Mouse (Mus musculus) hindbrain, embryonic 12.5 days (tissue): Measurements from ENCODE around the gene Plekha5. TPM values are rescaled to one million over a fixed set of nuclear protein-coding genes. Genes with fewer than 3 reads are reported as not detected.
"Not testable (repeated sequence)": the region's sequence is repeated elsewhere in the genome, so short reads cannot be mapped to it uniquely, and the experiment has no call there.

Experiments used
- ATAC-seq: fragments of 200-750 bp; cut with Nextera tagmentation; 2 replicates; pipeline ENCODE4 v1.8.0; 2017; ENCODE audit warnings: moderate TSS enrichment; ENCODE audit not compliant: low FRiP score
- H3K27ac ChIP-seq: fragments of 300-500 bp; sonication (generic); 2 replicates; pipeline ENCODE4 v1.5.1; 2016; ENCODE audit warnings: mild to moderate bottlenecking
- H3K27me3 ChIP-seq: fragments of 300-500 bp; sonication (generic); 2 replicates; pipeline ENCODE4 v1.6.1; 2016; ENCODE audit warnings: mild to moderate bottlenecking
- H3K36me3 ChIP-seq: fragments of 300-500 bp; sonication (generic); 2 replicates; pipeline ENCODE4 v1.6.1; 2016; ENCODE audit warnings: mild to moderate bottlenecking
- H3K4me1 ChIP-seq: fragments of 300-500 bp; sonication (generic); 2 replicates; pipeline ENCODE4 v1.6.1; 2016
- H3K4me2 ChIP-seq: fragments of 300-500 bp; sonication (generic); replicated peaks from 2 replicates; pipeline ENCODE4 v1.6.1; 2016; ENCODE audit warnings: mild to moderate bottlenecking
- H3K4me3 ChIP-seq: fragments of 300-500 bp; sonication (generic); 2 replicates; pipeline ENCODE4 v1.5.1; 2016; ENCODE audit warnings: mild to moderate bottlenecking
- H3K9ac ChIP-seq: fragments of 300-500 bp; sonication (generic); 2 replicates; pipeline ENCODE4 v1.6.1; 2016; ENCODE audit warnings: mild to moderate bottlenecking, moderate library complexity
- H3K9me3 ChIP-seq: fragments of 300-500 bp; sonication (generic); replicated peaks from 2 replicates; pipeline ENCODE4 v1.6.1; 2016; ENCODE audit warnings: mild to moderate bottlenecking
- WGBS: fragments of 180-500 bp; shearing (Covaris S2); methylation state at CpG from one replicate; pipeline ENCODE4 v1.1.7; 2016; 5-methylcytosine and 5-hydroxymethylcytosine counted together
- polyA plus RNA-seq: library from polyadenylated mRNA; unstranded; fragments of >200 nt; fragmentation: Nextera tagmentation; extraction: Ambion mirVana; gene quantifications from 2 replicates; pipeline ENCODE4 v1.2.1, GENCODE M21; 2016

Plekha5 gene
- polyA plus RNA-seq, 1 experiment from 2014 or later = 49.4 TPM

DNA sequence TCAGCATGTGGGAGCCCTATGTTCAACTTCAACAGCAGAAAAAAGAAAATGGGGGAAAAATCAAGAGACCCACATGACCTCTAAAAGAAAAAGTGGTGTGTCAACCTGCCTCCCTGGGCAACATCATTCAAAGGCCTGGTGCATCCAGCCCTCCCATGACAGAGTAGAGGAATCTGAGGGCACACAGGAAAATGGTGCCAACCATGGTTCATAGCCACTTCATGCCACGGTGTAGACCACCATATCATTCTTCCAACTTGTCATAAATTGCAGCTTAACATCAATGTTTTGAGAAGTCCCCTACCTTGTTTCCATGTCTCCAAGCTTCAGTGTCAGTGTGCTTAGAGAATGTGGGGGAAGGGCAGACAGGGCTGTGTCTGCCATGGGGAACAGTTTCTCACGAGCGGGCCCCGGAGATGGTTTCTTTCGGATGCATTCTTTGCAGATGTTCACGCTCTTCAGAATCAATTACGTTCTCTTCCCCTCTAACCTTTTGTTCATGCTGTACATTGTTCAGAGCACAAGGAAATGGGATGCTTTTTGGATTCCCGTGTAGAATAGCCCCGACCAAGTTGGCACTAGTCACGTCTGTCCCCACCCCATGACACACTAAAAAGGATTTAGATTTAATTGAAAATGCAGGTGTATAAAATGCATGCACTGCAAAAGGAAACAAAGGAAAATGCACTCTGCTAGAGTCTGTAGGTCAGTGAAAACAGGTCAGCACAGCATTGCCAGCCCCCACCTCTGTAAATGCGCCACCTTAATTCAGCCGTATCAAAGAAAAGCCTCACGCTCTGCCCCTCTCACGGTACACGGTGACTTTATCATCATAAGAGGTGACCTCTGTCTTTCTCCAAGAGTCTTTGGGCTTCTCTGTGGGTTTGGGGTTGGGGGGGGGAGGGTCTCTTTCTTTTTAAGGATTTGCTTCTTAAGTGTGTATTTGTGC lies 173.8 kb downstream of the Plekha5 start:
- Histone ChIP-seq H3K4me2 (no peak overlapping the region), H3K9me3 (no peaks in the 10 kb centered on the region), H3K9ac (no peak overlapping the region), H3K4me1 (peaks cover 8% of the 10 kb centered on the region; the same call in 1 of the 2 replicates), H3K4me3 (no peak overlapping the region), H3K36me3 (peaks cover 42% of the 10 kb centered on the region), H3K27ac (no peak overlapping the region; the same call in 1 of the 2 replicates), H3K27me3 (no peaks in the 10 kb centered on the region)
- ATAC-seq = peak; percentile 42; the same call in 1 of the 2 replicates
- 53% methylated on average over 15 of the region's 15 CpGs for WGBS

DNA sequence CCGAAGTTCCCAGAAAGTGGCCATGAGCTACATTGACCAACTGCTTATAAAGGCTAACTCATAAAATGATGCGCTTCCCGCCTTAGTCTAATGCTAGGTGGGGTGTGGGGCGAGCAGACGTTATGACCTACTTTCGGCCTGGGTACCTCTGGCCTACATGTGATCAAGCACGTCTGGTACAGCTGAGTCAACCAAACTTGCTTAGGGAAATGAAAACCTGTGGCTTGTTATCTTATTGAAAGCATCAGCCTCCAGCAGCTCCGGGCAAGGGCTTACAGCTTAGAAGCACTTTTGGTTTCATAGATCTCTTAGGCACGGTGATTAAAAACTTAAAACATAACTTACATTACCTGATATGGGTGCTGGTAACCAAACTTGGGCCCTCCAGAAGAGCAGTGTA lies 174.7 kb downstream of the Plekha5 start:
- ATAC-seq = no peak
- no peak overlapping the region for H3K27ac ChIP-seq

DNA sequence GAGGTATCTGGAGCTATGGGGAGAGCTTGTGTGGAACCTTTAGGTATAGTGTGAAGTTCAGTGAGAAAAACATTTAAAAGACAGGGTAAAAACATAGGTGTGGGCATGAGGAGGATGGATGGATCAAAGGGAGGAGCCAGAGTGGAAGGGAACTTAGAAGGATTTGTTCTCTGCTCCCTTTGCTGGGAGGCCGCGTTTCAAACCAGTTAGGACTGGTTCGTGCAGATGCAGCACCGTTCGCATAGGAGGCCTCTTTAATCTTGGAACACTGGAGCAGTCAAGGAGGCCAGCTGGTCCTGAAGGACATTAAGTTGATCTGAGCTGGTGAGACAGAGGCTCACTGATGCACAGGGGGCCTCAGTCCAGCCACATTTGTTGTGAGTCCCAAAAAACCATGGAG lies 175.5 kb downstream of the Plekha5 start:
- peaks cover 18% of the 10 kb centered on the region for H3K4me1 ChIP-seq
- no peak overlapping the region for H3K4me3 ChIP-seq
- WGBS = 91% methylated on average over 5 of the region's 5 CpGs
- H3K27ac ChIP-seq = no peak overlapping the region
- no peaks in the 10 kb centered on the region for H3K27me3 ChIP-seq
- ATAC-seq = no peak
- H3K9me3 ChIP-seq = no peaks in the 10 kb centered on the region
- peaks cover 26% of the 10 kb centered on the region for H3K36me3 ChIP-seq
- no peak overlapping the region for H3K4me2 ChIP-seq
- no peak overlapping the region for H3K9ac ChIP-seq

More for the DNA sequence above, 174.7 kb downstream of the Plekha5 start:
- H3K4me1 ChIP-seq = peaks cover 15% of the 10 kb centered on the region
- no peak overlapping the region for H3K4me3 ChIP-seq
- H3K9me3 ChIP-seq = no peaks in the 10 kb centered on the region
- H3K9ac ChIP-seq = no peak overlapping the region
- H3K36me3 ChIP-seq = peaks cover 34% of the 10 kb centered on the region
- no peak overlapping the region for H3K4me2 ChIP-seq
- H3K27me3 ChIP-seq = no peaks in the 10 kb centered on the region
- 93% methylated on average over 9 of the region's 9 CpGs for WGBS

- not testable (repeated sequence) for H3K27ac ChIP-seq, H3K4me2 ChIP-seq, H3K9me3 ChIP-seq, H3K9ac ChIP-seq, H3K4me3 ChIP-seq, ATAC-seq, H3K27me3 ChIP-seq
- H3K4me1 ChIP-seq = peaks cover 18% of the 10 kb centered on the region
- WGBS = 94% methylated on average over 8 of the region's 8 CpGs
- H3K36me3 ChIP-seq = peaks cover 17% of the 10 kb centered on the region
Observed at GRCm38 (mm10) chr6:140600671-140601070, 176.8 kb downstream of the Plekha5 start.

DNA sequence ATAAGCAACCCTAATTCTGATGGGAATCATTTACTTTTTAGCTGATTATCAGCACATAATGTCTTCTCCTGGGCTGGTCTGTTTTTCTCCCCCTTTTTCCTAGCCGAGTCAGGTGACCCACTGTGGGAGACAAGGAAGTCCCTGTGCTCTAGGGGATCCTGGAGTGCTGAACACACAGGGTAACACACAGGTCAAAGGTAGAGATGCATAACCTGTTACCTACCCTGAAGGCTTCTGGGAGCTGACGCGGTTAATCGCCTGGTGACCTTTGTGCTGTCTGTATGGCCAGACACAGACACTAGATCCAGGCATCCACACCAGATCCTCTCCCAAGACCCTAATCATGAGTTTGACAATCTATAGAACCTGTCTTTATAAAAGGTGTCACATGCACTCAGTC lies 177.3 kb downstream of the Plekha5 start:
- Histone ChIP-seq H3K4me1 (peaks cover 18% of the 10 kb centered on the region), H3K9me3 (no peaks in the 10 kb centered on the region), H3K4me3 (no peak overlapping the region), H3K27me3 (no peaks in the 10 kb centered on the region), H3K36me3 (peaks cover 12% of the 10 kb centered on the region), H3K4me2 (no peak overlapping the region), H3K9ac (no peak overlapping the region), H3K27ac (no peak overlapping the region)
- 92% methylated on average over 4 of the region's 4 CpGs for WGBS
- no peak for ATAC-seq

DNA sequence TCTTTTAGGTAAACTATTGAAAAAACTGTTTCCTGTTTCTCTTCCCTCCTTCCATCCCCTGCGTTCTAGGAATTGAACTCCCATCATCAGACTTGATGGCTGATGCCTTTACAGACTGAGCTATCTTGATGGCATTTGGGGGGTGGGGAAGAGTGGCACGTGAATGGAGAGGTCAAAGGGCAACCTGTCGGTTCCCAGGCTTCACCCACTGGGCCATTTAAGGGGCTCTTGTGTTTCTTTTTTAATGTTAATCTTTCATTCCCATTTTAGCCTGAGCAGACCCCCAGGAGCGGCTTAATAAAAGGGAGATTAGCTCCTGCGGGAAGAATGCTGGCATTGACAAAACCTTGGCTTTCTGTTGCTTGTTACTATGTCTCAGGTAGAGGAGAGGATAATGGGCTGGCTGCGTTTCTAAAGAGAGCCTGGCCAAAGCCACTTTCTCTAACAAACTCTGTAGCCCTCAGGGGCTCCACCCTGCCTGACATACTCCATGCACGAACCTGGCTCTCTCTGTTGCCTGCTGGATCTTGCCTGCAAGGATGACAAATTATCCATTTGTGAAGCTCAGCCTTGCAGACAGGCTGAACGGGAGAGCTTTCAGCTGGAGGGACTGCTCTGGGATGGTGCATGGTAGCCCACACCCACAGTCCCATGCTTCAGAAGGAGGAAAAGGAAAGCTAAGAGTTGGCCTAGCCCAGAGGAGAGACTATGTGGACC lies 179.5 kb downstream of the Plekha5 start:
- Histone ChIP-seq H3K27ac (peak overlapping the region; percentile 35; the same call in 1 of the 2 replicates), H3K9me3 (no peaks in the 10 kb centered on the region), H3K4me1 (peaks cover 11% of the 10 kb centered on the region), H3K36me3 (no peaks in the 10 kb centered on the region), H3K4me2 (no peak overlapping the region), H3K27me3 (no peaks in the 10 kb centered on the region), H3K4me3 (no peak overlapping the region), H3K9ac (no peak overlapping the region)
- peak; percentile 32; the same call in 1 of the 2 replicates for ATAC-seq
- WGBS = 8% methylated on average over 8 of the region's 8 CpGs

DNA sequence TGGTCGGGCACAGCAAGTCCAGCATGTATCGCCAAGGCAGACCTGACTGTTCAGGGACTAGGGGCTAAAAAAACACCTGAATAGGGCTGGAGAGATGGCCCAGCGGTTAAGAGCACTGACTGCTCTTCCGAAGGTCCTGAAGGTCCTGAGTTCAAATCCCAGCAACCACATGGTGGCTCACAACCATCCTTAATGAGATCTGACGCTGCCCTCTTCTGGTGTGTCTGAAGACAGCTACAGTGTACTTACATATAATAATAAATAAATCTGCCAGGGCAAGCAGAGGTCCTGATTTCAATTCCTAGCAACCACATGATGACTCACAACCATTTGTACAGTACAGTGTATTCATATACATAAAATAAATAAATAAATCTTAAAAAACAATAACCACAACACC lies 181.3 kb downstream of the Plekha5 start:
- peaks cover 11% of the 10 kb centered on the region for H3K4me1 ChIP-seq
- H3K9me3 ChIP-seq, H3K36me3 ChIP-seq, ATAC-seq, H3K4me2 ChIP-seq, H3K4me3 ChIP-seq, H3K27ac ChIP-seq, H3K9ac ChIP-seq, H3K27me3 ChIP-seq: not testable (repeated sequence)
- 89% methylated on average over 5 of the region's 5 CpGs for WGBS

DNA sequence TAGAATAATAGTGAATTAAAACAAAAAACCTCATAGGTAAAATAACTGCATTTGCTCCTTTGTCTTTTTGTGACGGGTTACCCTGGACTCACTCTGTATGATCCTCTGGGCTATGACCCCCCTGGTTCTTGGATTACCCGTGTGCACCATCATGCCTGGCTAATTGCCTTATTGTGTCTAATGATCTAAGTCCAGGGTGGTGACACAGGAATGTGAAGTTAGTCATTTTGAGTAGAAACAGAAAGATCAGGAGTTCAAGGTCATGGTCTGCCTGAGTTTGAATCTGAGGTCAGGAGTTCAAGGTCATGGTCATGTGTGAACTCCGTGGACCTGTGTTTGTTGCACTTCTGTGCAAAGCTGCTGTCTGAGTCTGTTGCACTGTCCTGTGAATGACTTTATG lies 181.9 kb downstream of the Plekha5 start:
- Histone ChIP-seq H3K4me2 (no peak overlapping the region), H3K9me3 (no peaks in the 10 kb centered on the region), H3K4me1 (peaks cover 11% of the 10 kb centered on the region), H3K27ac (no peak overlapping the region), H3K9ac (no peak overlapping the region), H3K36me3 (no peaks in the 10 kb centered on the region), H3K27me3 (no peaks in the 10 kb centered on the region), H3K4me3 (no peak overlapping the region)
- no peak for ATAC-seq
- WGBS = 69% methylated on average over 3 of the region's 3 CpGs

- 63% methylated on average over 10 of the region's 10 CpGs for WGBS
- Histone ChIP-seq H3K4me2 (no peak overlapping the region), H3K27ac (no peak overlapping the region)
Observed at GRCm38 (mm10) chr6:140606534-140606933, 182.7 kb downstream of the Plekha5 start.

GRCm38 (mm10) chr6:140608666-140609065 lies 184.8 kb downstream of the Plekha5 start:
- no peak overlapping the region for H3K27ac ChIP-seq
- 95% methylated on average over 6 of the region's 6 CpGs for WGBS
- H3K36me3 ChIP-seq = no peaks in the 10 kb centered on the region
- H3K4me1 ChIP-seq = peaks cover 2% of the 10 kb centered on the region; the same call in 1 of the 2 replicates
- no peak overlapping the region for H3K4me3 ChIP-seq
- no peaks in the 10 kb centered on the region for H3K9me3 ChIP-seq
- H3K4me2 ChIP-seq = no peak overlapping the region
- no peak for ATAC-seq
- no peak overlapping the region for H3K9ac ChIP-seq
- H3K27me3 ChIP-seq = no peaks in the 10 kb centered on the region

More at GRCm38 (mm10) chr6:140606534-140606933, 182.7 kb downstream of the Plekha5 start:
- Histone ChIP-seq H3K4me1 (peaks cover 11% of the 10 kb centered on the region), H3K9me3 (no peaks in the 10 kb centered on the region), H3K4me3 (no peak overlapping the region), H3K27me3 (no peaks in the 10 kb centered on the region), H3K36me3 (no peaks in the 10 kb centered on the region), H3K9ac (no peak overlapping the region)
- no peak for ATAC-seq

DNA sequence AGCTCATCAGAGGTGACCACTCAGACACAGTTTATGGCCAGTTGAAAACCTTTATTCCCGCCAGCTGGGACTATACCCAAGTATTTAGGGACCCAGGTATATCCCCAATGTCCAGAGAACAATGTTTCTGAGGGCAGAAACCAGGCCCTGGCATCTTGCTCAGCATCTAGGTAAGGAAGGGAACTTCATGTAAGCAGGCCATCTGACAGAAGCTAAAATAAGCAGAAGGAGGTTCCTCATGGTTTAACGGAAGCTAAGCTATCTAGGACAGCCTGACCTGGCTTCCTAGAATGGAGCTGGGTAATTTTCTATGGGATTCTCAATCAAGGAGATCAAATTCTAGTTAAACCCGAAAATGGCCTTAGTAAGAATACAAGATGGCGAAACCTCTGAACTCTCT lies 185.7 kb downstream of the Plekha5 start:
- no peaks in the 10 kb centered on the region for H3K36me3 ChIP-seq
- no peak overlapping the region for H3K4me2 ChIP-seq
- H3K4me1 ChIP-seq = no peaks in the 10 kb centered on the region
- no peak overlapping the region for H3K27ac ChIP-seq
- H3K9me3 ChIP-seq = no peaks in the 10 kb centered on the region
- H3K4me3 ChIP-seq = no peak overlapping the region
- WGBS = 91% methylated on average over 4 of the region's 4 CpGs
- ATAC-seq = no peak
- H3K27me3 ChIP-seq = no peaks in the 10 kb centered on the region
- no peak overlapping the region for H3K9ac ChIP-seq

- Histone ChIP-seq H3K27ac (no peak overlapping the region), H3K4me2 (no peak overlapping the region), H3K9me3 (no peaks in the 10 kb centered on the region), H3K27me3 (no peaks in the 10 kb centered on the region), H3K4me1 (no peaks in the 10 kb centered on the region), H3K4me3 (no peak overlapping the region), H3K9ac (no peak overlapping the region), H3K36me3 (no peaks in the 10 kb centered on the region)
- ATAC-seq = no peak
- 89% methylated on average over 5 of the region's 5 CpGs for WGBS
Observed at GRCm38 (mm10) chr6:140610117-140610516, 186.3 kb downstream of the Plekha5 start.
